Mouse (Mus musculus): ENCODE measurements around the gene Ptprd. TPM values are rescaled to one million over a fixed set of nuclear protein-coding genes. Genes with fewer than 3 reads are reported as not detected.

The Ptprd gene
- total and polyA plus RNA-seq, 3 experiments: not detected

DNA sequence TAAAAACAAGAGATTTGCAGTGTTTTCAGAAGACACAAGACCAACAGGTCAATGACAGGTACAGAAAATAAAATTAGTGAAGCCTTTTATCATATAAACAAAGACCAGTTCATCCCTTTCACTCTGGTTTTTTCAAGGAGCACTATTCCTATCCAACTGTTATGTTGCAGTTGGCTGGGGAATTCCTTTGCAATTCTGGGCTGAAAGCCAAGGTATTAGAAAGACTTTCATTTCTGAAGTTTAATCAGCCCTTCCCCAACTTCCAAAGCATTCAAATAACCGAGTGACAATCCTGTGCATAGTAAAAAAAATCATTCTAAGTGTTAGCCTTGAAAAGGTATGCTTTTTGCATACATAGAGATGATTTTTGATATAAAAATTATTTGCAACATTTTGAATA, 61.2 kb downstream of the Ptprd start (continued):
- no peak for TF ChIP-seq TAL1 (IDR thresholded peaks at IDR 0.05; ENCODE audit: low read length)

DNA sequence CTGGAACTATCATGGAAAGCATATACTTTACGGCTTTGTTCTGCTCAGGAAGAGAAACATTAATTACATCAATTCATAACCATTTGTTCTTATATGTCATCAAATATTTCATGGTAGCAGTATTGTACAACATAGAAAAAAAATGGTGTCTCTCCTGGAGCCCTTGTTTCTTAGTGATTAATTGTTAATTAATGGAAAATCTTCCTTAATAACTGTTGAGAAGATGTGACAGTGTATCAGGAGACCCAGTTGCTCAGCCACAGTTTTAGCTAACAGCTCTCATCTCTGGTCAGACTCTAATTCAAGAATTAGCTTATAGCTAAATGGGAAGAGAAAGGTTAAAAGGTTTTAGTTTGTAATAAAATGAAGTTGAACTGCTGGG, 69.0 kb downstream of the Ptprd start:
- Histone ChIP-seq H3K27ac (ENCODE audit: control insufficient read depth, low read depth, low read length) (no peak overlapping the region), H3K27me3 (ENCODE audit: control insufficient read depth in 1 of 2, insufficient read depth in 2 of 2, low read length in 2 of 2) (no peaks in the 10 kb centered on the region), H3K36me3 (ENCODE audit: control insufficient read depth in 1 of 2, insufficient read depth in 2 of 2, low read length in 2 of 2) (no peaks in the 10 kb centered on the region), H3K9me3 (replicated peaks; ENCODE audit: insufficient read depth, low read length) (no peaks in the 10 kb centered on the region), H3K79me2 (ENCODE audit: control insufficient read depth, insufficient read depth, low read length, poor library complexity) (no peaks in the 10 kb centered on the region), H3K9ac (ENCODE audit: control insufficient read depth, low read depth, low read length, poor library complexity, severe bottlenecking) (no peak overlapping the region), H3K4me1 (ENCODE audit: control insufficient read depth in 1 of 2, insufficient read depth in 2 of 2, low read length in 2 of 2) (no peaks in the 10 kb centered on the region), H3K4me3 (ENCODE audit: control insufficient read depth in 1 of 2, insufficient read depth in 1 of 2, low read depth in 2 of 2, low read length in 2 of 2) (no peak overlapping the region)
- no peak for TF ChIP-seq USF1 (IDR thresholded peaks at IDR 0.05; ENCODE audit: low read depth, low read length)
- no peak for TF ChIP-seq MEF2A (IDR thresholded peaks at IDR 0.05; ENCODE audit: extremely low read depth, insufficient replicate concordance, low read depth, low read length, poor library complexity, severe bottlenecking)
- TF ChIP-seq TAL1 (IDR thresholded peaks at IDR 0.05; ENCODE audit: low read length): no peak
- no peak for TF ChIP-seq GABPA (IDR thresholded peaks at IDR 0.05; ENCODE audit: low read depth, low read length)
- TF ChIP-seq ZC3H11A (IDR thresholded peaks at IDR 0.05; ENCODE audit: low read depth, low read length): no peak
- no peak for TF ChIP-seq NELFE (IDR thresholded peaks at IDR 0.05; ENCODE audit: low read depth, low read length)
- TF ChIP-seq MAFK (IDR thresholded peaks at IDR 0.05; ENCODE audit: borderline replicate concordance, low read depth, low read length): no peak
- TF ChIP-seq POLR2AphosphoS5 (IDR thresholded peaks at IDR 0.05; ENCODE audit: borderline replicate concordance, low read depth, low read length): no peak
- TF ChIP-seq SMC3 (IDR thresholded peaks at IDR 0.05; ENCODE audit: low read depth, low read length): no peak
- no peak for TF ChIP-seq NRF1 (IDR thresholded peaks at IDR 0.05; ENCODE audit: insufficient read depth, low read depth, low read length, poor library complexity, severe bottlenecking)
- TF ChIP-seq CHD1 (IDR thresholded peaks at IDR 0.05; ENCODE audit: low read depth, low read length): no peak
- TF ChIP-seq ZKSCAN1 (IDR thresholded peaks at IDR 0.05; ENCODE audit: low read depth, low read length): no peak
- TF ChIP-seq ELF1 (IDR thresholded peaks at IDR 0.05; ENCODE audit: low read depth, low read length): no peak
- TF ChIP-seq CTCF (IDR thresholded peaks at IDR 0.05 in 2 of 3, conservative IDR thresholded peaks at IDR 0.05 in 1 of 3; ENCODE audit: control insufficient read depth in 1 of 3, insufficient read depth in 1 of 3, low read depth in 2 of 3, low read length in 3 of 3, poor library complexity in 1 of 3, severe bottlenecking in 1 of 3): no peak
- DNase-seq (ENCODE audit: low read depth, low spot score): no peak

DNA sequence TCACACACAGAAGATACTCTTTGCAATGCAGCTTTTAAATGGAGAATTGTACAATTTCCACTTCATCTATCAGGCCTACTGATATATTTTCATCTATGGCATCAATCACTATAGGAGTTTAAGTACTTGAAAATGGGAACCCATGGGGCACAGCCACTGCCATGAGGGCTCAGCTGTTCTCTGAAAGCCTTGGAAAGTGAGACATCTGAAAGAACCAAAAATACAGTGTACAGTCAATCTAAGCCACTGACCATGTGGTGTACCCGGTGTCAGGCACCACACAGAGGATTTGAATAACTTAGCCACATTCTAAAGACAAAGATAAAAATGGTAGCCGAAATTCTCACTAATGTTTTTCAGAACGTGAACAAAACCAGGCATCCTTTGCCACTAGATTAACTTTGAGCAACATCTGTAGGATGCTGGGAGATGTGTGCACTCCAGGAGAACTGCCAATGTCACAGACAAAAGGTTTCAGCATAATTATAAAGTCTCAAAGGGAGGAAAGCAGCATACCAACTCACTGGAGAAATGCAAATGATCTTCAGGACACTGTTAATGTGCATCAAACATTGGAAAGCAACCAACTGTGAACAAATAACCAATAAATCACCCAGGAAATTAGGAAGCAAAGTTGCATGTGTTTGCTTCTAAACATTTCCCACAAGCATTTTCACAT, 69.5 kb downstream of the Ptprd start:
- Histone ChIP-seq H3K9ac (ENCODE audit: control insufficient read depth, low read depth, low read length, poor library complexity, severe bottlenecking) (no peak overlapping the region), H3K27me3 (ENCODE audit: control insufficient read depth in 1 of 2, insufficient read depth in 2 of 2, low read length in 2 of 2) (no peaks in the 10 kb centered on the region), H3K79me2 (ENCODE audit: control insufficient read depth, insufficient read depth, low read length, poor library complexity) (no peaks in the 10 kb centered on the region), H3K4me1 (ENCODE audit: control insufficient read depth in 1 of 2, insufficient read depth in 2 of 2, low read length in 2 of 2) (no peaks in the 10 kb centered on the region), H3K4me3 (ENCODE audit: control insufficient read depth in 1 of 2, insufficient read depth in 1 of 2, low read depth in 2 of 2, low read length in 2 of 2) (no peak overlapping the region), H3K9me3 (replicated peaks; ENCODE audit: insufficient read depth, low read length) (no peaks in the 10 kb centered on the region), H3K36me3 (ENCODE audit: control insufficient read depth in 1 of 2, insufficient read depth in 2 of 2, low read length in 2 of 2) (no peaks in the 10 kb centered on the region), H3K27ac (ENCODE audit: control insufficient read depth, low read depth, low read length) (no peak overlapping the region)
- TF ChIP-seq MAZ (IDR thresholded peaks at IDR 0.05; ENCODE audit: low read depth, low read length) (no peak), CTCF (IDR thresholded peaks at IDR 0.05 in 2 of 3, conservative IDR thresholded peaks at IDR 0.05 in 1 of 3; ENCODE audit: control insufficient read depth in 1 of 3, insufficient read depth in 1 of 3, low read depth in 2 of 3, low read length in 3 of 3, poor library complexity in 1 of 3, severe bottlenecking in 1 of 3) (no peak), TCF12 (IDR thresholded peaks at IDR 0.05; ENCODE audit: low read depth, low read length) (no peak), MAX (IDR thresholded peaks at IDR 0.05; ENCODE audit: low read length) (no peak), ZC3H11A (IDR thresholded peaks at IDR 0.05; ENCODE audit: low read depth, low read length) (no peak), CHD2 (IDR thresholded peaks at IDR 0.05; ENCODE audit: low read length) (no peak), ZNF384 (IDR thresholded peaks at IDR 0.05; ENCODE audit: low read depth, low read length) (no peak), POLR2AphosphoS5 (IDR thresholded peaks at IDR 0.05; ENCODE audit: borderline replicate concordance, low read depth, low read length) (no peak), ZKSCAN1 (IDR thresholded peaks at IDR 0.05; ENCODE audit: low read depth, low read length) (no peak), ETS1 (IDR thresholded peaks at IDR 0.05; ENCODE audit: low read depth, low read length) (no peak), GABPA (IDR thresholded peaks at IDR 0.05; ENCODE audit: low read depth, low read length) (no peak), E2F4 (IDR thresholded peaks at IDR 0.05; ENCODE audit: borderline replicate concordance, low read depth, low read length) (no peak), ZMIZ1 (IDR thresholded peaks at IDR 0.05; ENCODE audit: low read depth, low read length) (no peak), JUND (IDR thresholded peaks at IDR 0.05; ENCODE audit: low read depth, low read length) (no peak), MEF2A (IDR thresholded peaks at IDR 0.05; ENCODE audit: extremely low read depth, insufficient replicate concordance, low read depth, low read length, poor library complexity, severe bottlenecking) (no peak), TBP (IDR thresholded peaks at IDR 0.05; ENCODE audit: low read depth, low read length) (no peak), GATA1 (IDR thresholded peaks at IDR 0.05; ENCODE audit: low read depth, low read length) (no peak), USF2 (IDR thresholded peaks at IDR 0.05; ENCODE audit: borderline replicate concordance in 1 of 2, insufficient read depth in 1 of 2, low read depth in 1 of 2, low read length in 2 of 2) (no peak)
- no peak for DNase-seq (ENCODE audit: low read depth, low spot score)

Measured in MEL (cell line).